Mouse (Mus musculus): ENCODE results near the gene Asic3. TPM values are rescaled to one million over a fixed set of nuclear protein-coding genes. Genes with fewer than 3 reads are reported as not detected.

Gene Asic3
- total RNA-seq, 1 experiment from 2014 or later = not detected

- ATAC-seq (replicated peaks; ENCODE audit: low read depth, poor library complexity, severe bottlenecking) = no peak
Measured at GRCm38 (mm10) chr5:24413938-24414337, 746 bp downstream of the Asic3 start.

GRCm38 (mm10) chr5:24416222-24416736 lies 3.1 kb downstream of the Asic3 start:
- peak; percentile 76 for ATAC-seq (replicated peaks; ENCODE audit: low read depth, poor library complexity, severe bottlenecking)

GRCm38 (mm10) chr5:24417587-24417986 lies 4.4 kb downstream of the Asic3 start:
- no peak for ATAC-seq (replicated peaks; ENCODE audit: low read depth, poor library complexity, severe bottlenecking)

GRCm38 (mm10) chr5:24420381-24420780 lies 7.2 kb downstream of the Asic3 start:
- ATAC-seq (replicated peaks; ENCODE audit: low read depth, poor library complexity, severe bottlenecking) = no peak

DNA sequence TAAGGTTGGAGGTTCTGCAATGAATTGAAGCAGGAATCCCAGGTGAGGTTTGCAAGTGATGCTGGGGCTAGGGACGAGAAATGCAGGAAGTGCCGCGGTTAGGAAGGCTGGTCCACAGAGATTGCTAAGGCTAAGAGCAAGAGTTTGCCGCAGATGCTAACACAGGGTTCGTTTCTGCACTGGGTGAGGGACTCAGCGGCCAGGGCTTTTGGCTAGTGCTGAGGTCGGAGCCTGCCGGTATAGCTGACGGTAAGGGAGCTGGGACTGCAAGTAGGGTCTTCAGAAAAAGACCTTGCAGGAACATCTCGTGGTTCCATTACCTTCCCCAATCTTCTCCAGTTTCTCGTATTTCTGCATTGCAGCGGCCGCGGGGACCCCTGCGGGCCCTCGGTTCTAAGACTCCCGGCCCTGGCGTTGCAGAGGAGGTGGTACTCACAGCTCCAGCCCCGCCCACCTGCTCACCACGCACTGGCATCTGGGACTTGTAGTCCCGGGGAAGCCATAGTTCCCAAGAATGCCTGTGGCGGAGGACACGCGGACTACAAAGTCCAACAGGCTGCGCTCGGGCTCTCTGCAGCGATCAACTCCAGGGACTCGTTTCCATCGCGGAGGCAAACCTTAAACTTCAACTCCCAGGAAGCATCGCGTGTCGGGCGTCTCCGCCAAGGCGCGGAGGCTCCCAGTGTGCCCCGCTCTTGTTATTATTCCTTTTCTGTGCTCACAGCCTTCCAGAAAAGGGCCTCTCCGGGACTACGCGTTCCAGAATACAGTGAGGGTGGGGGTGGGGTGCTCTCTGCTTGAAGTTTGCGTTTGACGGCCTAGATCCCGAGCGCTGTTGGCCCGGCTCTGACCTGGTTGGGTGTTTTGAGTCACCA lies 10.2 kb downstream of the Asic3 start, which contains the start of the genes Cdk5 and Slc4a2:
Gene Cdk5 (minus strand): TSS at position 402 of the 875 bp plus-strand sequence.
Gene Slc4a2 (plus strand): TSS at position 709 of the 875 bp plus-strand sequence.
- peak; percentile 90 for ATAC-seq (replicated peaks; ENCODE audit: low read depth, poor library complexity, severe bottlenecking)

GRCm38 (mm10) chr5:24424004-24424781 lies 11.0 kb downstream of the Asic3 start:
- no peak for ATAC-seq (replicated peaks; ENCODE audit: low read depth, poor library complexity, severe bottlenecking)

- ATAC-seq (replicated peaks; ENCODE audit: low read depth, poor library complexity, severe bottlenecking) = no peak; the same call in 1 of the 2 replicates
Measured at GRCm38 (mm10) chr5:24424861-24425411, 11.7 kb downstream of the Asic3 start.

DNA sequence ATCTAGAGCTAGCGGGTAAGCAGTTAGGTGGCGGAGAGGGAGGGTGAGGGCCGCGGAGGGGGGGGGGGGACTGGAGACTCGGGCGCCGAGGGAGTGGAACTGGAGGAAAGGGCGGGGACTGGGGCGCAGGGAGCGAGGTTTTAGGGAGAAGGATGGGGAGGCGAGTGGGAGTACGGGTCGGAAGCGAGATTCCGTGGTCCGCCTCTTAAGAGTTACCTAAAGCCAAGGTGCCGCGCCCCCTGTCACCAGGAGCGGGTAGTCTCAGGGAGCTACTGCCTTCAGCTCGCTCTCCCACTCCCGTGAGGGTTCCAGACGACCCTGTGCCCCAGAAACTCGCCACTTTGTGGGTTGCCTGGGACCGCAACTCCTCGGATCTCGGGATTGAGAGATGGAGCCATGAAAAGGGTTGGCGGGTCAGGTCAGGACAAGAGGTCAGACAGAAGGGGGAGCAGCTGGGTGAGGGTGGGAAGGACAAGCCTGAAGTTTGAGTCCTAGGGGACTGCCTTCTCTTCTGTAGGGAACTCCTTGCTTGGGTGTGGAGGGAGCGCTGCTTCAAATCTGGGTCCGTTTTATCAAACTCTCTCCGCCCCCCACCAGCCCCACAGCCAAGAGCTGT lies 12.3 kb downstream of the Asic3 start:
- peak; percentile 14; the same call in 1 of the 2 replicates for ATAC-seq (replicated peaks; ENCODE audit: low read depth, poor library complexity, severe bottlenecking)

DNA sequence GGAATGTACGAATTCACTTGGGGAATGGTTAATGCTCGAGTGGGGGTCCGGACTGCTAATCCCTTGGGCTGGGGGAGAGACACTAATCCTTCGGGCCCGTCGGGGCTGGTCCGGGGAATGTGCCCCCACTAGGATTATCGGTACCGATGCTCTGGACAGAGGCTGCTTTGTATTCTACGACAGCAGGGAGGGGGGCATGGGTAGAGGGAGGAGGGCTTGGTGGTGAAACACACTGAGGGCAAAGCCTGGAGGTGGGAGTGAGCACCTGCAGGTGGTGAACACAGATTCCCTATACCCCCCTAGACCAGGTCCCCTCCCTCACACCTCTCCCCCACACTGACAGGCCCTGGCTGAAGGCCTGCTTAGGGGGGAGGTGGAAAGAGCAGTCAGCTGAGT lies 12.8 kb downstream of the Asic3 start:
- ATAC-seq (replicated peaks; ENCODE audit: low read depth, poor library complexity, severe bottlenecking) = no peak

- no peak for ATAC-seq (replicated peaks; ENCODE audit: low read depth, poor library complexity, severe bottlenecking)
Measured at GRCm38 (mm10) chr5:24426556-24427284, 13.5 kb downstream of the Asic3 start.

- no peak for ATAC-seq (replicated peaks; ENCODE audit: low read depth, poor library complexity, severe bottlenecking)
Measured at GRCm38 (mm10) chr5:24427285-24427633, 14.1 kb downstream of the Asic3 start.

- no peak for ATAC-seq (replicated peaks; ENCODE audit: low read depth, poor library complexity, severe bottlenecking)
Measured at GRCm38 (mm10) chr5:24427981-24428402, 14.8 kb downstream of the Asic3 start.

- no peak for ATAC-seq (replicated peaks; ENCODE audit: low read depth, poor library complexity, severe bottlenecking)
Measured at GRCm38 (mm10) chr5:24428596-24428995, 15.4 kb downstream of the Asic3 start.

DNA sequence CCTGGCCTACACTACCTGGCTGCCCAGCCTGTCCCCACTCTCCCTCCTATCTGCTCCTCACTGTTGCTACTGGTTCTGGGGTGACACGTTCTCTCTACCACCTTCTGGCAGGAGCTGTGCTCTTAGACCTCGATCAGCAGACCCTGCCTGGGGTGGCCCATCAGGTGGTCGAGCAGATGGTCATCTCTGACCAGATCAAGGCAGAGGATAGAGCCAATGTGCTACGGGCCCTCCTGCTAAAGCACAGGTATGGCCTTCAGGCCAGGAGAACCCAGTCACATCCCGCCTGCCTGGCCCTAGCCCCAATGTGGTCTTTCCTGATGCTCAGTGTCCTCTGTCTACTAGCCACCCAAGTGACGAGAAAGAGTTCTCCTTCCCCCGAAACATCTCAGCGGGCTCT lies 20.8 kb downstream of the Asic3 start:
- no peak for ATAC-seq (replicated peaks; ENCODE audit: low read depth, poor library complexity, severe bottlenecking)

- ATAC-seq (replicated peaks; ENCODE audit: low read depth, poor library complexity, severe bottlenecking) = no peak
Measured at GRCm38 (mm10) chr5:24441187-24441586, 28.0 kb downstream of the Asic3 start.

GRCm38 (mm10) chr5:24442029-24442428 lies 28.8 kb downstream of the Asic3 start:
- no peak for ATAC-seq (replicated peaks; ENCODE audit: low read depth, poor library complexity, severe bottlenecking)

DNA sequence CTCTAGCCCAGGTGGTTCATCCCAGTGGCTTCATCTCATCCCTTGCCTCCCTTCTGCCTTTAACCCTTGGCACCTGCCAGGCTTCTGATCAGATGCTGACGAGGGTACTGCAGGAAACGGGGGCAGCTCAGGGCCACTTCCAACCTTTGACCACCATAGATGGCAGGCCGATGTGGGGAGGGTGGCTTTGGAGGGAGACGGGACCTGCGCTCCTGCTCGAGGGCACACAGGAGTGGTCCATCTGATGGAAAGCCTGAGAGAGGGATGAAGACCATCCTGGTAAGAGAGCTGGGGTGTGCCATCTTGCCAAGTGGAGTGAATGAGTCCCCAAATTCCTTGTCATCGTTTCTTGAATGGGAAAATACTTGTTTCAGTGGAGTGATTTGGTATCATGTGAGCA lies 30.0 kb downstream of the Asic3 start:
- ATAC-seq (replicated peaks; ENCODE audit: low read depth, poor library complexity, severe bottlenecking) = no peak

GRCm38 (mm10) chr5:24443927-24444326 lies 30.7 kb downstream of the Asic3 start:
- no peak for ATAC-seq (replicated peaks; ENCODE audit: low read depth, poor library complexity, severe bottlenecking)

DNA sequence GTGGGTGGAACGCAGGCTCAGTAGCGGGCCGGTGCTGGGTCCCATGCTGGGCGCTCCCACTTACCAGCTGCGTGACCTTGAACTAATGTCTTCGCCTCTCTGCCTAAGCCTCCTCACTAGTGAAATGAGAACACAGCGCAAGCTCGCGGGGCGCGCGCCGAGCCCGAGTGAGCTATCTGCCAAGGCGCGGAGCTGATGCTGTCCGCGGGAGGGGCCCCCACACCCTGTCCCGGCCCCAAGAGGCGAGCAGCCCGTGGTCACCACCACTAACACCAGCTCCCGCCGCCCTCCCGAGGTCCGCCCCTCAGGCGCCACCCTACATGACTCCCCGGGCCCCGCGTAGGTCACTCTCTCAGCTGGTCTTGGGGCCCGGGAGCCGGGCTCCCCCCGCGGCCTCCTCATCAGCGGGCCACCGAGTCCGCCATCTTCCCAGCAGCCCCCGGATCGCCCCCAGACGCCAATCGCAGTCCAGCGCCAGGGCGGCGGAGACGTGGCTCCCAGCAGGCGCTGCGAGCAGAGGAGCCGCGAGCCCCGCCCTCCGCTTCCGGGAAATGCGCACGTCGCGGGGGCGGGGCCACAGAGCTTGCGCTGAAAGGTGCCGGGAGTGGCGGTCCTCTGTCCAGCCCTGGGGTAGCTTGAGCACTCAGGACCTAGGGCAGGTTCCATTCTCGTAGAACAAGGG lies 31.7 kb downstream of the Asic3 start, which contains the start of gene Fastk:
Gene Fastk (minus strand): TSS at position 542 of the 682 bp plus-strand sequence.
- peak; percentile 61 for ATAC-seq (replicated peaks; ENCODE audit: low read depth, poor library complexity, severe bottlenecking)

Data from common myeloid progenitor, adult 5-6 weeks (primary cell).